Mouse (Mus musculus) midbrain, embryonic 10.5 days (tissue): Measurements from ENCODE around the gene Itpr3. TPM values are rescaled to one million over a fixed set of nuclear protein-coding genes. Genes with fewer than 3 reads are reported as not detected.
A peak's percentile ranks its signal among the peaks of the same experiment; 100 is the strongest.

ENCODE experiments used
- DNase-seq: peaks from one replicate; pipeline ENCODE4 v3.0.0-alpha.2; 2017; ENCODE audit warnings: low spot score
- H3K27ac ChIP-seq: fragments of 300-500 bp; sonication (generic); replicated peaks from 2 replicates; pipeline ENCODE4 v1.5.1; 2016; ENCODE audit warnings: mild to moderate bottlenecking
- H3K27me3 ChIP-seq: fragments of 300-500 bp; sonication (generic); 2 replicates; pipeline ENCODE4 v1.6.1; 2016; ENCODE audit warnings: low read depth, mild to moderate bottlenecking; ENCODE audit not compliant: poor library complexity, severe bottlenecking
- H3K36me3 ChIP-seq: fragments of 300-500 bp; sonication (generic); 2 replicates; pipeline ENCODE4 v1.6.1; 2016; ENCODE audit warnings: mild to moderate bottlenecking, moderate library complexity
- H3K4me1 ChIP-seq: fragments of 300-500 bp; sonication (generic); 2 replicates; pipeline ENCODE4 v1.6.1; 2016
- H3K4me3 ChIP-seq: fragments of 300-500 bp; sonication (generic); 2 replicates; pipeline ENCODE4 v1.5.1; 2016; ENCODE audit warnings: mild to moderate bottlenecking, moderate library complexity
- H3K9me3 ChIP-seq: fragments of 300-500 bp; sonication (generic); replicated peaks from 2 replicates; pipeline ENCODE4 v1.6.1; 2016; ENCODE audit warnings: mild to moderate bottlenecking
- WGBS: fragments of 180-500 bp; shearing (Covaris S2); methylation state at CpG from one replicate; pipeline ENCODE4 v1.1.7; 2016; 5-methylcytosine and 5-hydroxymethylcytosine counted together
- polyA plus RNA-seq: library from polyadenylated mRNA; unstranded; fragments of >200 nt; fragmentation: Nextera tagmentation; extraction: Ambion mirVana; gene quantifications from 2 replicates; pipeline ENCODE4 v1.2.1, GENCODE M21; 2016

Gene Itpr3
- 1.0 and 1.3 TPM in 2 replicates for polyA plus RNA-seq

- H3K36me3 ChIP-seq = no peaks in the 10 kb centered on the region
- H3K9me3 ChIP-seq = peaks cover 4% of the 10 kb centered on the region; the same call in 1 of the 2 replicates
- peaks cover 62% of the 10 kb centered on the region for H3K27me3 ChIP-seq
- H3K27ac ChIP-seq = peak within 1 kb of the TSS; percentile 58; the same call in 1 of the 2 replicates
- DNase-seq = peak; percentile 57
- peak within 1 kb of the TSS; percentile 63 for H3K4me3 ChIP-seq
- under 1% methylated on average over 61 of the region's 66 CpGs for WGBS
- peaks cover 28% of the 10 kb centered on the region for H3K4me1 ChIP-seq
Observed at GRCm38 (mm10) chr17:27056812-27057516, at the start of gene Itpr3. Gene Itpr3 (plus strand): TSS chr17:27057304.

DNA sequence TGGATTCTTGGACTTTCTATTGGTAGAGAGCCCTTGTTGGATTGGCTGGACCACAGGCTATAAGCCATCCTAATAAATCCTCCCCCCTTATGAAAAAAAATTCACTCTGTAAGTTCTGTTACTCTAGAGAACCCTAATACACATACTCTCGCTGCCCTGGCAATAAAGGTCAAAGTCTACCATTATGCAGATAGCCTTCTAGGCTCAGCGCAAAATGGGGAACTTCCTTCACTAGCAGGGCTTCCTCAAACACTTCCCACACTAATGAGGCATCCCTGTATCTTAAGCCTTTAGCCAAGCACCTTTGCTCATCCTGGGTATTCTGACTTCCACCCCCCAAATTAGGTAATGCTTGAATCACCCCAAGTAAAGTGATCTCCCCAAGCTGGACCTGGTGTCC, 48.8 kb upstream of the Itpr3 start:
- no peaks in the 10 kb centered on the region for H3K9me3 ChIP-seq
- whole genome bisulfite sequencing = 80% methylated on average over 2 of the region's 2 CpGs
- H3K36me3 ChIP-seq = no peaks in the 10 kb centered on the region
- H3K4me1 ChIP-seq = peaks cover 10% of the 10 kb centered on the region
- no peak overlapping the region for H3K4me3 ChIP-seq
- H3K27ac ChIP-seq = no peak overlapping the region
- no peak for DNase-seq
- H3K27me3 ChIP-seq = no peaks in the 10 kb centered on the region

DNA sequence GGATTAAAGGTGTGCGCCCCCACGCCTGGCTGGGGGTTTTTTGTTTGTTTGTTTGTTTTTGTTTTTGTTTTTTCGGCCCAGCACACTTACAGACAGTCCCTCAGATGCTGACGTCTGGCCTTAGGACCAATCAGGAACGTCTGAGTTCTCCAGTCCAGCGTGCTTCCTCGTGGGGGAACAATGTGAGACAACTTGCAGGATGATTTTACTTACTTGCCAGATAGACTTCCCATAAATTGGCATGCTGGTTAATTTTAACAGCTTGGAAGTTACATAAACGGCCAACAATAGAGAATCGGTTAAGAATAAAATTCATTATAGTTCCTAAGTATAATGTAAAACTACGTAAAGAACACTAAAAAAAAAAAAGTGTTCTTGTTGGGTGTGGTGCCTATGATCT, 45.9 kb upstream of the Itpr3 start:
- Histone ChIP-seq H3K27ac (no peak overlapping the region), H3K4me3 (no peak overlapping the region), H3K9me3 (no peaks in the 10 kb centered on the region), H3K4me1 (peaks cover 18% of the 10 kb centered on the region), H3K36me3 (no peaks in the 10 kb centered on the region), H3K27me3 (no peaks in the 10 kb centered on the region)
- DNase-seq = no peak
- WGBS = 92% methylated on average over 10 of the region's 10 CpGs

DNA sequence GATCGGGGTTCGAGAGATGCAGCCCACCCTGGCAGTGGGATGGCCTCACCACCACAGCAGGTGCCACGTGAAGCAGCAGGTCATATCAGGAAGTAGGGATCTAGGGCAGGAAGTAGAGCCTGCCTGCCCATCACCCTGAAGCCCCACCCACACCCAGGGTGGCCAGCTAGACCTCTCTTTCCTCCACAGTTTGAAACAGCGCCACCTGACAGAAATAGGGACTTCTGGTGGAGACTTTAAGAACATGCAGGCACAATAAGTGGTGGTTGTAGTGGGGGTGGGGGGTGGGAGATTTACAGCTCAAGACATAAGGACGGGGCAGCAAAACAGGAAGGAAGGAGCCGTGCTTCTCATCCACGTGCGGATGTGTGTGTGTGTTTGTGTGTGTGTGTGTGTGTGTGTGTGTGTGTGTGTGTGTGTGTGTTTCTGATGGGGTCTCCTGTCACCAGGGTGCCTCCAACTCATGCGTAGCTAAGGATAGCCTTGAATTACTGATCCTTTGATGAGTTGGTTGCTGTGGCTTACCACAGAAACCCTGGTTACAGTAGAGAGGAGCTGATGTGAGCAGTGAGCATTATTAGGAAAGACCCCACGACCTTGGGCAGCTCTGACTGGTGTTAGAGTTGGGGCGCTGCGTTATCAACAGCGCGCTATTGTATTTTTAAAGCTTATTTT, 45.0 kb upstream of the Itpr3 start:
- Histone ChIP-seq H3K27ac (no peak overlapping the region), H3K36me3 (no peaks in the 10 kb centered on the region), H3K27me3 (no peaks in the 10 kb centered on the region), H3K4me3 (no peak overlapping the region), H3K9me3 (no peaks in the 10 kb centered on the region), H3K4me1 (peaks cover 20% of the 10 kb centered on the region)
- no peak for DNase-seq
- 67% methylated on average over 14 of the region's 14 CpGs for WGBS

GRCm38 (mm10) chr17:27012909-27013308, 44.2 kb upstream of the Itpr3 start:
- Histone ChIP-seq H3K9me3 (no peaks in the 10 kb centered on the region), H3K27ac (no peak overlapping the region), H3K27me3 (no peaks in the 10 kb centered on the region), H3K4me3 (no peak overlapping the region), H3K4me1 (peaks cover 27% of the 10 kb centered on the region), H3K36me3 (no peaks in the 10 kb centered on the region)
- WGBS = 63% methylated on average over 6 of the region's 6 CpGs
- no peak for DNase-seq

GRCm38 (mm10) chr17:27017564-27018499, 39.3 kb upstream of the Itpr3 start:
- peak overlapping the region; percentile 79 for H3K27ac ChIP-seq
- peaks cover 26% of the 10 kb centered on the region for H3K4me1 ChIP-seq
- WGBS = 8% methylated on average over 34 of the region's 34 CpGs
- peak overlapping the region; percentile 54 for H3K4me3 ChIP-seq
- H3K27me3 ChIP-seq = no peaks in the 10 kb centered on the region
- peak; percentile 87 for DNase-seq
- H3K36me3 ChIP-seq = peaks cover 35% of the 10 kb centered on the region
- H3K9me3 ChIP-seq = no peaks in the 10 kb centered on the region

DNA sequence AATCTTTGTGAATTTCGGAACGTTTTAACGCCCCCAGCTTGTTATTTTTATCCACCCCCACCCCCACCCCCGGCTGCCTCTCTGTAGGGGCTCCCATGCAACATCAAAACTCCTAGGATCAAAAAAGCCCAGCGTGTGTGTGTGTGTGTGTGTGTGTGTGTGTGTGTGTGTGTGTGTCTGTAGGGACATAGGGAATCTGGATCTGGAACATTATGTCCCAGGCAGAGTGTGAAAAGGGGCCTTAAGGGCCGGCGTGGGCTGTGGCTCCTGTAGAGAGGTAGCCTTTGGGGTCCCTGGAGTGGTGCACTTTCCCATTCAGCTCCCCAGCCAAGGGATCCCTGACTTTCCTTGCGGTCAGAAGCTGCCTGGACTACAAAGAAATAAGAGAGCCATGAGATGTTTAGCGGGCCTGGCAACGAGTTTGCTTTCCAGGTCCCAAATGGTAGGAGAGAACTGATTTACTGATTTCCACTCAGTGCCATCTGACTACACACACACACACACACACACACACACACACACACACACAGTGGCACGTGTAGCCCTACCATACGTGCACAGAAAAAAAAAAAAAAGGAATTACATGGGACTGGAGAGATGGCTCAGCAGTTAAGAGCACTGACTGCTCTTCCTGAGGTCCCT, 38.4 kb upstream of the Itpr3 start:
- WGBS = 45% methylated on average over 12 of the region's 12 CpGs
- H3K27me3 ChIP-seq = no peaks in the 10 kb centered on the region
- no peak for DNase-seq
- peak overlapping the region; percentile 79 for H3K27ac ChIP-seq
- peaks cover 43% of the 10 kb centered on the region for H3K36me3 ChIP-seq
- H3K9me3 ChIP-seq = no peaks in the 10 kb centered on the region
- peaks cover 25% of the 10 kb centered on the region for H3K4me1 ChIP-seq
- peak overlapping the region; percentile 54 for H3K4me3 ChIP-seq

DNA sequence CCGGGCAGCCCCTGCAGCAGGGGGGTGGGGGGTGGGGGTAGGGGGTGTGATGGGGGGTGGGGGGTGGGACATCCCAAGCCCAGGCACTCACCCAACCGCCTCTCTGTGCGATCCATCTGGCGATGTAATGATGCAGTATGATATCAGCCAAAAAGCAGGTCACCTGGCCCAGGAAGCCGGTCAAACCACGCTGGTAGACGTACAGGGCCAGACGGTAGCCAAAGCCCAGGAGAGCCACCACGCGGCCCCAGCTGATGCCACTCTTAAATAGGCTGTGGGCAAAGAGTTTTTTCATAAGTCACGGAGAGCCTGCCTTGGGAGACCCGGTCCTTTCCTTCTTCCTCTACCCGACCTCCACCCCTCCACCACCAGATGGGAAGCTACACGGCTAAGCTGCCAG, 36.0 kb upstream of the Itpr3 start:
- no peak overlapping the region for H3K4me3 ChIP-seq
- H3K36me3 ChIP-seq = peaks cover 67% of the 10 kb centered on the region
- no peaks in the 10 kb centered on the region for H3K9me3 ChIP-seq
- H3K4me1 ChIP-seq = peaks cover 19% of the 10 kb centered on the region
- no peak overlapping the region for H3K27ac ChIP-seq
- WGBS = 94% methylated on average over 14 of the region's 14 CpGs
- DNase-seq = no peak
- no peaks in the 10 kb centered on the region for H3K27me3 ChIP-seq

GRCm38 (mm10) chr17:27021736-27022135, 35.4 kb upstream of the Itpr3 start:
- H3K4me1 ChIP-seq = peaks cover 19% of the 10 kb centered on the region
- no peak overlapping the region for H3K27ac ChIP-seq
- 96% methylated on average over 9 of the region's 9 CpGs for WGBS
- no peaks in the 10 kb centered on the region for H3K9me3 ChIP-seq
- H3K27me3 ChIP-seq = no peaks in the 10 kb centered on the region
- H3K4me3 ChIP-seq = no peak overlapping the region
- DNase-seq = no peak
- peaks cover 70% of the 10 kb centered on the region for H3K36me3 ChIP-seq

GRCm38 (mm10) chr17:27023342-27023741, 33.8 kb upstream of the Itpr3 start:
- 94% methylated on average over 4 of the region's 4 CpGs for WGBS
- peaks cover 70% of the 10 kb centered on the region for H3K36me3 ChIP-seq
- no peak overlapping the region for H3K27ac ChIP-seq
- no peak for DNase-seq
- peaks cover 19% of the 10 kb centered on the region for H3K4me1 ChIP-seq
- no peak overlapping the region for H3K4me3 ChIP-seq
- H3K27me3 ChIP-seq = no peaks in the 10 kb centered on the region
- no peaks in the 10 kb centered on the region for H3K9me3 ChIP-seq

DNA sequence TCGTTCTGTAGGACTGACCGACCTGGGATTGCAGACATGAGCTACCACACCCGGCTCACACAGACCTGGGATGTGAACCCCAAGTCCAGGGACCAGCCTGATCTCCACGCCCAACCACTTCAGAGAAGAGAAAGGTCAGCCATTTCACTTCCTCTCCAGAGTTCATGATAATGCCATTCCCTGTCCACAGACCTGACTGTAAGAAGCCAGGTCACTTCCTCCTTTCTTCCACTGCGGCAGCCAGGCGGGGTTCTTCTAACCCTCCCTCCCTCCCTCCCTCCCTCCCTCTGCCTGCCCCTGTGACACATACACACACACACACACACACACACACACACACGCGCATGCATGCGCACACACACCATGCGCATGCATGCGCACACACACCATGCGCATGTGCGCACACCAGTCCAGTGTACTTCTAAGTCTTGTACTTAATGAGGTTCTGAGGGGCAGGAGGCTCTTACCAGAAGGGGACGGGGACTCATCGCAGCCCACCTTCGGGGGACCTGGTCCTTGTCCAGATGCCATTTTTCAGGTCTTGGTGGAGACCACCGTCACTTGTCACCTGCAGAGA, 31.7 kb upstream of the Itpr3 start:
- peaks cover 59% of the 10 kb centered on the region for H3K36me3 ChIP-seq
- H3K4me3 ChIP-seq = no peak overlapping the region
- 93% methylated on average over 17 of the region's 17 CpGs for WGBS
- H3K9me3 ChIP-seq = no peaks in the 10 kb centered on the region
- DNase-seq = no peak
- no peak overlapping the region for H3K27ac ChIP-seq
- H3K4me1 ChIP-seq = peaks cover 22% of the 10 kb centered on the region
- H3K27me3 ChIP-seq = no peaks in the 10 kb centered on the region

DNA sequence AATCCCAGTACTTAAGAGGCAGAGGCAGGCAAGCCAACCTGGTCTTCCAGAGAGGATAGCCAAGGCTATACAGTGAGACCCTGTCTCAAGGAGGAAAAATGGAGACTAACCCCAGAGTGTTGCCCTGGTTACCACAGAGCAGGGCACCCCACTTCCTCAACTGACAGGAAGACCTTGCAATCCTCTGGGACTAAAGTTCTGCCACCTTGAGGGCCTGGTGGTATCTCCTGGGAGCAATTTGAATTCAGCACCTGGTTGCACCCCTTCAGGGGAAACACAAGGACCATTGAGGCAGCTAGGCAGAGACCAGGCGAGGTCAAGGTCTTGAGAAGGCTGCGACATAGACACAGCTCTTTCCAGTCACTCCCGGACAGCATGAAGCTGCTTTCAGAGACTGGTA, 31.2 kb upstream of the Itpr3 start:
- Histone ChIP-seq H3K27ac (no peak overlapping the region), H3K4me1 (peaks cover 22% of the 10 kb centered on the region), H3K9me3 (no peaks in the 10 kb centered on the region), H3K27me3 (no peaks in the 10 kb centered on the region), H3K36me3 (peaks cover 54% of the 10 kb centered on the region), H3K4me3 (no peak overlapping the region)
- WGBS = 94% methylated on average over 3 of the region's 3 CpGs
- DNase-seq = no peak
